Mouse (Mus musculus): ENCODE measurements around the gene Oit3.

Gene Oit3

DNA sequence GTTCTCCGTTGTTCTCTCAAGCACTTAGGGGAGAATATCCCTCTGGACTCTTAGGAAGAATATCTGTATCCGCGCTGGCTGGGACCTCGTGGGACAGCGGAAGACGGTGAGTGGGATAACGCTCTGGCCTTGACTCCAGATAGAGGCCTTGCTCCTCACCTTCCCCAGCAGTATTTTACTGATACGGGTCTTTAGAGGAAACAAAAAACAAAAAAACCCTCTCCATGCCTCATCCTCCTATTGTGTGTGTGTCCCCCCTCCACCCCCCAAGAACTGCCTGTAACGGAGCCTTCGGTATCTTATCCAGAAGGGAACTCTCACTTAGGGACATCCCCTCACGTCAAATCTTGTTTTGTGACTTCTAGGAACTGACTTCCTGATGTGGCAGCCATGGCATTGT lies at the start of gene Oit3:
TSS of gene Oit3 (minus strand) at position 44 of the 400 bp plus-strand sequence.
- DNase-seq (ENCODE audit: low read depth) = no peak

DNA sequence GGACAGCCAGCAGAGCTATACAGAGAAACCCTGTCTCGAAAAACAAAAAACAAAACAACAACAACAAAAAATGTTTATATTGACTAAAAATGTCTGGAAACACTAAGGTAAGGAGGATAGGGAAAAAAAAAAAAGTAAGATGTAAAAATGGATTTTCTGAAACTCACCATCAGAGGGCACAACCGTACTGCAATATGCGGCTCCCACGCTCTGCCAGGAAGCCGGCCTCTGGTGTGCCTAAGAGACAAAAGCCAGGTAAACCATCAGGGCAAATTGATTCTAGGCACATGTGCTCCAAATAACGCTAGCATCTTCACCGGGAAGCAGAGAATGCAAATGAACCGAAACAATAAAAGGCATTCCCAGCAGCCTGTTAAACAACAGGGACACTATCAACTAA lies 49.3 kb upstream of the Oit3 start:
- DNase-seq (ENCODE audit: low read depth) = peak; percentile 50

DNA sequence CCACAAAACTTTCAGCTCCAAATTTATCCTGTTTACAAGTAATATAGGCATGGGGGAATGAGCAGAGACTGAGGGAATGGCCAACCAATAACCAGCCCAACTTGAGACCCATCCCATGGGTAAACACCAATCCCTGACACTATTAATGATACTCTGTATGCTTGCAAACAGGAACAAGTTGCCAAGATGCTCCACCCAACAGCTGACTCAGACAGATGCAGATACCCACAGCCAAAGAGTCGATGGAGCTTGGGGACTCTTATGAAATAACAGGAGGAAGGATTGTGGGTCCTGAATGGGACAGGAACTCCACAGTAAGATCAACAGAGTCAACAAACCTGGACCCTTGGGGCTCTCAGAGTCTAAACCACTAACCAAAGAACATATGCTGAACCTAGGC lies 47.8 kb upstream of the Oit3 start:
- DNase-seq (ENCODE audit: low read depth) = peak; percentile 22

DNA sequence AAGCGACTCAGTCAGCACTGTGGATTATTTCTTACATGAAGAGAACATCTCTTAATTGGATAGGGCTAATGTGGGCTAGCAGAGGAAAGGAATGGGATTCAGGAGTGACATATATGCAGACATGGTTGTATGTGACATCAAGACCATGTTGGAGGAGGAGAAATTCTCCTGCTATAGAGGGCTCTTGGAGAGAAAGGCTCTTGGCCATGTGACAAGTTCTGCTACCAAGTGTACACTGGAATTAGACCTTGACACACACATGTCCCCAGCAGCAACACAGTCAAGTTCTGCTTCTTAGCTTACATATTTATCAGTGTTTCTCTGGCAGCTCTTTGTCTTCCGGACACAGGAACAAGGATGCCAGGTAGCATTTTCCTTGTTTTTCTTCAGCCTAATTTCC lies 45.8 kb upstream of the Oit3 start:
- DNase-seq (ENCODE audit: low read depth) = no peak

DNA sequence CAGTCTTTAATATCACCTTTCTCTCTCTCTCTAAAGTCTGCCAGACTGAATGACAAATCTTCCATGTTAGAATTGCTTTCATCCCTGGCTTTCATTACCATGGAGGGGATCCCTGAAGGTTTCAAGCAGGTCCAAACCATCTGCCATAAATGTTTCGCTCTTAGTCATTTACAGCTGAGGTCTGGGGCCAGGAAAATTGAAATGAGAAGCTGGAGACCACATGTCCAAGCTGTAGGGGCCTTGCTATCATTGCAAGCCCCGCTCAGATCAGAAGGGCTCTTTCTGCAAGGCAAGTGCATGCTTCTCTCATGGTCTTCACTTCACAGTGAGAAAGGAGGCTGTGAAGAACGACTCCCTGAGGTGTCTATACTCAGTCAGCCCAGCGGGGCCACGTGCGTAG lies 42.7 kb upstream of the Oit3 start:
- DNase-seq (ENCODE audit: low read depth) = no peak

DNA sequence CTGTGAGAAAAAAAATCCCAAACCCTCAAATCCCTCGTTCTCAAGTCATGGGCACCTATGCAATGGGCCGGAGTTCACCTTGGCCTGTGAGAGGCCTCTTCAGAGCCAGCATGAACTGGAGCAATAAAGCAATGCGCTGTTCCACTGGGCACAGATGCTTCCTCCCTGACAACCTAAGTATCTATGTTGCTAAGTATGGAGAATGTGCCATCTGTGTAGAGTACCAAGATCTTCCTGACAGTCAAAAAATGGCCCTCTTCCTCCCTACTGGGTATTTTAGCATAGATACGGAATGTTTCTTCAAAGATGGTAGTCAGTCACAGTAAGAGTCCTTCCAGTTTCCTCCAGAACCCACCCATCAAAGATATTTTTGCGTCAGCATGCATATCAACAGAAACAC lies 39.8 kb upstream of the Oit3 start:
- DNase-seq (ENCODE audit: low read depth) = no peak

DNA sequence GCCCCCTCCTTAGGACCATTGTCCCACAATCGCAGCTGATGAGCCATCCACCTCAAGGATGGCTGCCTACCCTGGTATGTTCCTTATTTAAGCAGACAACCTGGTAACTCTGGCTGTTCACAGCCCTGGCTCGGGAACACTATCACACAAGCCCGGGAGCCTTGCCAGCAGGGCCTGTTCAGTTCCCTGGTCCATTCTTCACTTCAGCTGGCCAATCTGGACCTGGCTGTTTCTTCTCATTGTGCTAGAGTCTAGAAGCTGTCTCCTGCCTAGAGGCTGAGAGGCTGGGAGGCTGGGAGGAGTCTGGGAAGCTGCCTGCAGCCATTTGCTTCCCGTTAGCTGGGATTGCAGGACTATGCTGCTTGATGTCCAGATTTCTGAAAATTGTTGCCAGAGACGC lies 28.9 kb upstream of the Oit3 start:
- DNase-seq (ENCODE audit: low read depth) = no peak

DNA sequence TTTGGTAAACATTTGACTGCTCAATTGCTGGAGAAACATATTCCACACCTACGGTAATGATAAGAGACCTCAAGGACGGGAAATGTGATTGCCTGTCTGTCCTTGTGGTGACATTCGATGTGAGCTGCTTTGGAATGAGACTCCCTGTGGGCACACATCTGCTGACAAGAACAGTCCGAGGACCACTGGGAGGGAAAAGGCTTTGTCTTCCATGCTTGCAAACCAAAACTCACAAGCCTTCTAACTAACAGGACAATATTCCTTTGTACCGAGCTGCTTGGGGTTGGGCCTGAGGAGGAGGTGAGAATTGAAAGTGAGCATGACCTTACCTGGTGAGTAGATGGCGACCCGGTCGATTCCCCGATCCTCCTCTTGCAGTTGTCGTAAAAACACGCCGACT lies 25.7 kb upstream of the Oit3 start:
- DNase-seq (ENCODE audit: low read depth) = no peak

DNA sequence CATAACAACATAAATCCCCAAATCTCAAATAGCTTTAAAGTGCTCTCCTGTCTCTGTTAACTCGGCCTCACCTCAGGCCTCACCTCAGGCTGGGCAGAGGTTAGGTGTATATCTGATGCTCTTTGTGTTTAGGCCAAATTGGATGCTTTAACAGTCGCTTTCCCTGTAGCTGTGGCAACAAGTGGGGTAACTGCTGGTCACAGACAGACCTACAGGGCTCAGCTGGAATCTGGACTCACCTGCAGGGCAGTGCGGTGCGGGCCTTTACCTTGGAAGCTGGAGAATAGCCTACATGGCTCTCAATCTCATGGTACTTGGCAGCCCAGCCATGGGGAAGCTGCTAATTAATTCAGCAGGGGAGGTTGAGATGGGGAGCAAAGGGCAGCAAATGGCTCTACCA lies 25.0 kb upstream of the Oit3 start:
- DNase-seq (ENCODE audit: low read depth) = no peak

DNA sequence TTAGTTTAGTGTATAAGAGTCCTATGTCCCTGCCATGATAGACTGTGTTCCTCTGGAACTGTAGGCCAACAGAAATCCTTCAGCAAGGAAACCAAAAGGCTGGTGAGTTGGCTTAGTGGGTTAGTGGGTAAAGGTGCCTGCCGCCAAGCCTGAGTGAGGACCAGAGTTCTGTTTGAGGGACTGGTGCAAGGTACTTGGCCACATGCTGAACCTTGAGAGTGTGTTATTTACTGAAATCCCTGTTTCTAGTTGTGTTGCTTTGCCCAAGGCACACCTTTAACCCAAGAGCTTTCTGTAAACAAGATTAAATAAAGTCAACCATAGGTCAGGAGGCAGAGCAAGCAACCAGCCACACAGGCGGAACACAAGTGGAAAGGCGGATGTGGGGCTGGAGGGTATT lies 24.0 kb upstream of the Oit3 start:
- no peak for DNase-seq (ENCODE audit: low read depth)

DNA sequence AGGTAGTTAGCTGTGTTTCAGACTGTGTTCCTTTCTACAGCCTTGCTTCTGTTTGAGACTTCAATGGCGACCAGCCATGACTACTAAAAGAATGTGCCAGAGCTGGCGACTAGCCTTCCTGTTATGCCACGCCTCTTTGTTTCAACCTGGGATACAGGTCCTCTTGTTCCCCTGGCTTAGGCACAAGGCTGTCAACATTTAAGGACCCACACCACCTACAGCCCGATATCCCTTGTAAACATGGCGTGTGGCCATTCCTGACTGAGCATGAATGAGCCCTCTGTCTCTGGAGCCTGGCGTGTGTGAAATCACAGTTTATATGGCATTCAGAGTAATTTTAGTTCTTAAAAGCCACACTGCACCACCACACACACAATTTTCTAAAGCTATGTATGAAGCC lies 20.7 kb upstream of the Oit3 start:
- no peak for DNase-seq (ENCODE audit: low read depth)

DNA sequence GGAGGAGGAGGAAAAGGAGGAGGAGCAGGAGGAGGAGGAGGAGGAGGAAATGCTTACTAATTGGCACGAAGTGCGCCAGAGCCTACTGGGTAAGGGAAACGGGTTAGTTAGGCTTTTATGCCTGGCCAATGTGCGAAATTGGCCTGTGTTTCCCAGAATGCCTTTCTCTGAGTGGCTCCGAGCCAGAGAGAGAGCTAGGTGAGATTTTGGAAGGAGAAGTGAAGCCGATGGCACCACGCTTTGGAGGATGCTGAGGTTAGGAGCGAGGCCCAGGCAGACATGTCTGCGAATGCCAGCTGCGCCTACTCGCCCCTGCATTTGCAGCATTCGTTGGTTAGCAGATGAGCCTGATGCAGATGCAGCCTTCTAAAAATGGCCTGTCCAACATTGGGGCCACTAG lies 18.2 kb upstream of the Oit3 start:
- no peak for DNase-seq (ENCODE audit: low read depth)

DNA sequence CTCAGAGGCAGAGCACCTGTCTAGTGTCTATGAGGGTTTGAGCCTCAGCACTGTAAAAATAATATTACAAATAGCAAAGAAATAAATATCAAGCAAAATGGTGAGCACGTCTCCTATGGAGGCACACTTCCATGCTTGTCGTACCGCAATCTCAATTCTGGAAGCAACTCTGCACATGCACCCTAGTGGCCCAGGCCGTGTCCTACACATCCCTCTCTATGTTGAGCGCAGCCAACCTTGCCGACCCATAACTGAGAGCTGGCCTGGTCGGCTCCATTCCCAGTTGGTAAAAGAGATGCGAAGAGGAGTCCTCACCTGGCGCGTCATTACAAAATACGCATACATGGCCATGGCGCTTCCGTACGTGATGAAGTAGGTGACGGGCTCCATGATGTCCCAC lies 13.1 kb upstream of the Oit3 start:
- DNase-seq (ENCODE audit: low read depth) = no peak

DNA sequence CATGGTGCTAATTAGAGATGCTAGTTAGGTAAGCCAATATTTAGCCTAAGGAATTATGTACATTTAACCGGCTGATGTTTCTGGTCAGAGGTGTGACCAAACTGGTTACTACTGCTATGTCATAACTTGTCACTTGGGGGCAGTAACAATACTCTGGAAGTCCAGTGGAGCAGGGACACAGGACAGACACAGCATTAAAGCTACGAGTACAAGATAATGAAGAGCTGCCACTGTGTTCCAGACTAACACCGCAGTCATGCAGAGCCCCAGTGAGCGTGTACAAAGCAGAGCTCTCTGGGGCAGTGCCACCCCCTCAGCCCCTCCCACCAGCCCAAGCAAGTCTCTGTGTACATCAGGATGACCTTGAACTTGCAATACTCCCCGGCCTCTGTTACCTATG lies 10.3 kb upstream of the Oit3 start:
- peak; percentile 76 for DNase-seq (ENCODE audit: low read depth)

DNA sequence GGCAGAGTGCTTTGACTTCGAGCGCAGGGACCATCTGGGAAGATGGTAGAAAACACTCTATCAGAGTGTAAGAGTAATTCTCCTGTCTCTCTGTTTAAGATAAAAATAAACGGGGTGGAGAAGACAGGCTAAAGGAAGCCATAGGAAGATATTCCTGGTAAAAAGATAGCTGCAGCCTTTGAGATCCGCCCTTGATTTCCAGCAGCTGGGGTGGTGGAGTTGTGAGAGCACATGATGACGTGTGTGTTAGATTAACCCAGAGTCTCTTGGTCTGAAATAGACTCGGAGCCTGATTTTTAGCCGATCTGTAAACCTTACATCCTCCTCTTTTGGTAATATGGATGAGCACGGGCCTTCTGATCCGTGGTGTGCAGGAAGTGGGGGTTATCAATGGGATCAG lies 6.0 kb upstream of the Oit3 start:
- DNase-seq (ENCODE audit: low read depth) = no peak

DNA sequence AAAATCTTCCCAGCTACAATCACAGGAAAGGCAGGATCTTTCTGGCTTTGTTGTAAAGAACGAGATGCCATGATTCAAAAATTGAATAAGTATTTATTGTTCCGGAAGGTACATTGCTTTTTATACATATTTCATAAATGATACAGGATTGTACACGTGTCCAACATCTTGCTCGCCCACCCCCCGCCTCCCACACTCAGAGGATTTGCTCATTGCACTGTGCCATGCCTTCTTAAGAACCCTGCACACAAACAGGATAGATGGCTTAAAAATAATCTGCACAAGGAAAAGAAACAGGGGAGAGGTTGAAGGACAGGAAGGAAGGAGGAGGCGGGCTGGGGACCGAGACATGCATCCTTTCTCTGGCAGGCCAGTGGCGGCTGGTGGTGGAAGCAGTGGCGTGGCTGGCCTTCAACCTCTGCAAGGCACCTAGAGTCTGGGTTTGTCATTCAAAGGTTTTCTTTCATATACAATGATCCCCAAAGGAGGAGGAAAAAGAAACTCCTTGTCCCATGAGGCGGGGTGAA lies 5.4 kb upstream of the Oit3 start:
- peak; percentile 48 for DNase-seq (ENCODE audit: low read depth)

DNA sequence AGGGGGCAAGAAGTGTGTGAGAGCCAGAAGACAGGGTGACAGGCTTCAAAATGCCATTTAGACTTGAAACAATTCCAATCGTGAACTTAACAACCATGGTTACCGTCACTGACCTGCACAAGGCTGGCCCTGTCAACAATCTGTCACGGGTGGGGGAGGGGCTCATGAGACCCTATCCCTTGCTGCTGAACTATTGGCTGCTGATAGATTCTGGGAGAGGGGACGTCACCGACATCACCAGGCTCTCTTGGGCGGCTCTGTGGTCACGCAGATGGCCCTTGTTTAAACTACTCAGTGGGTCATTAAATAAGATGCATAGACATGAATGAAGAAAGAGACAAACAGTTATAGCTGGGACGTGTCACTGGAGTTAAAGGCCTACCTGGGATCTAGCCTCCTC lies 3.1 kb upstream of the Oit3 start:
- no peak for DNase-seq (ENCODE audit: low read depth)

DNA sequence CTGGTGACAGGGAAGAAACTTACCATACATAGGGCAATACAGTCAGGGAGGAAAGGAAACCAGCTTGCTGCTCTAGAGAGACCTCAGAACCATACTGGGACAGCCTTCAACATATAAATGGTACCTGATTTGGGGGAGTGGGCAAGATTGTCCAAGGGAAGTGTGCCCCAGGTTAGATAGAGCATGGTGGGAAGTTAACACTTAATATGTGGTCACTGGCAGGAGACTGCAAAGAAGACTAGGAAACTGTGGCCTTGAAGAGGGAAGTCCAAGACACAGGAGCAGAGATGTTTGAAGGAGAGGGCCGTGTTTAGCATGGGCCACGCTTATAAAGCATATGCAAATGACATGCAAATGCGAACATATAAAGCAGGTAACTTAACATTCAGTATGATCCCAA lies 2.5 kb upstream of the Oit3 start:
- peak; percentile 77 for DNase-seq (ENCODE audit: low read depth)

DNA sequence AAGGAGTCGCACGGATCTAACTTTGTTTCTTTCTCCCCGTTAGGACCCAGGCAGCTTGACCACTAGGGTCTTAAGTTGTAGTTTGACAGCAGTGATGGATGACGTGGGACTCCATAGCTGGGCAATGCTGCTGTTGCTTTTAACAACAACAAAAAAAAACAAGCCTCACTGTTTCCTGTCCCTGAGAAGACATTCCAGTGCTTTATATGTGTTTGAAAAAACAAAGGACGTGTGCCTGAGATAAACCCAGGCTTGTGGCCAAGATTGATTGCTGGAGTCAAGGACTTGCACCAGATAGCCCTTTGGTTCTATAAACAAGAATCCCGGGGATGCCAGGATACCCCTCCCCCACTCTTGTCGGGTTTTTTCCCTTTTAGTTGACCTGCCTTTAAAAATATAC lies 1.6 kb upstream of the Oit3 start:
- no peak for DNase-seq (ENCODE audit: low read depth)

DNA sequence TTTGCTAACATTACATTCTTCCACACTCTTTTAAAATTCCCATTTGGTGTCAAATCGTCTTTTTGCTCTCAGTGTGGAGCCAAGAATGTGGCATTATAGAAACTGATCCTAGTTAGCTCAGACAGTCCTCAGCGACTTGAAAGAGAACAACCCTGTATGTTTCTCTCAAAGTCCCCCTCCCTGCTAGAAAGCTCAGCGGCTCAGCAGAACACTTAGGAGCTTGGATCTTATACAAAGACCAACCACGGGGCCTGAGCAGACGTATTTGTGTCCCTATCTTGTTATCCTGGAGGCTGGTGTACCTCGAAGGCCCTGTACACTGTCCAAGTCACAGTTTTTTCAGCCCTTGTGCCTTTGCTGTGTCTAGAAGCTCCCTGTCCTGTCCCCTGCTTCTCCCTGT lies 1.4 kb downstream of the Oit3 start:
- no peak for DNase-seq (ENCODE audit: low read depth)

DNA sequence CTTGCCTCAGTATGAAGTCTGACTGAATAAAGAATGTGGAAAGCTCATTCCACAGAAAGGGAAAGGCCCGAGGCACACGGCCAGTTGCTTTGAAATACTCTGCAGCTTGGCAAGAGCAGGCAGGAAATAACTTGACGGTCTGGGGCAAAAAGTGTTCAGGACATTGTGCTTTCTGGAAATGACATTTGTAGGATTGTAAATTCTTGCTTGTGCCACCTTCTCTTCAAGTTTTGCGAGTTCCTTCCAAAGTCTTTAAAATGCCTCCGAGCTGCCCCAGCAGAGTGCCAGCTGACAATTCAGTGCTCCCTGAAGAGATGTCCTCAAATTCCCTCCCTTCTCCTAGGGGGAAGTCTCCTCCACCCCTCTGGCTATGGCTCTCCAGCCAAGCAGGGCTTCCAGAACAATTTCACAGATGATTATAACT lies 2.1 kb downstream of the Oit3 start:
- DNase-seq (ENCODE audit: low read depth) = no peak

DNA sequence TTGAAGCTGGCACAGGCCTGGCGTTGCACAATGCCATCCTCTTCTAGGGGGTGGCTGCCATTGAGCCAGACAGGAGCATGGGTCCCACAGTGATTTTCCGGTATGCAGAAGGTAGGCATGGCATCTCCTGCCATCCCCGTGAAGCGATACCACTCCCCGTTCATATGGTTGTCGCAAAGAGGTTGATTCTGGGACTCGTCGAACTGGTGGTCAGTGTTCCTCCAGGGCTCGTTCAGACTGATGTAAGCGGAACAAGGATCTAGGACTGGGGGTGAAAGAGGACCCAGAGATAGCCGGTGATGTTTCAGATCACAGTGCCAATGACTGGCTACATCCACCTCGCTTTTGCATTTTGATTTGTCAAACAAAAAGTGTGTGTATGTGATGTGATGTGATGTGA lies 2.9 kb downstream of the Oit3 start:
- no peak for DNase-seq (ENCODE audit: low read depth)

DNA sequence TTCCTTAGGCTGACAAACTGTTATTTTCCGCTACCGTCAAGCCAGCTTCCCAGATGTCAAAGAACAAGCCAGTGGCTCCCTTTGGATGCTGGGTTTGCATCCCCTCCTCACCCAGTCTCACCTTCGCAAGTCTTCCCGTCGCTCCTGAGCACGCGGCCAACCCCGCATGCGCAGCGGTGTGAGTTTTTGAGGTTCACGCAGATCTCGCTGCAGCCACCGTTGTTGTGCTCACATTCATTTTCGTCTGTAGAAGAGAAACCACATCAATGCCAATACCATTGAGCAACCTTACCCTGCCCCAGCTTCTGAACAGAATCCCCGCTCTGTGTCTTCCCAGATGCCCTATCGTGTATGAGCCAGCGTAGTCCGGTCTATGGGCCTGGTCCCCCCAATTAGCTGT lies 5.8 kb downstream of the Oit3 start:
- DNase-seq (ENCODE audit: low read depth) = no peak

DNA sequence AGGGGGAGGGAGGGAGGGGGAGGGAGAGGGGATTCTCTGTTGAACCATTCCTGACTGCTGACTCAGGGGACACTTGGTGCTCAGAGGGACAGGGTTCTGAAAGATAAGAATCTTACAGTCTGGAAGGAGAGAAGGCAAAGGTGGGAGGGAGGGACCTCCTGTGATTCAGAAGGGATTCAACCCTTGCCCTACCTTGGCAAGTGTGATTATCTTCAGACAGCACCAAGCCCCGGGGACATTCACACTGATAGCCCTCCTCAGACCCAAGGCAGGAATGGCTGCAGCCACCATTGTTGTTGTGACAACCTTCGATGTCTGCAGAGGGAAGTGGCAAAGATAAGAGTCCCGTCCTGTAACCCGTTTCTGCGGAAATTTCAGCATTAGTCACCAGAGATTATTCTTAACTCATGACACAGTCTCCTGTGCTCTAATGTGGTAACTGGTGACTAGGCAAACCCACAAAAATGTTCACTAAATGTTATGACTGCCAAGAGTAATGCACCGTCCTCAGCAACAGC lies 10.8 kb downstream of the Oit3 start:
- peak; percentile 98 for DNase-seq (ENCODE audit: low read depth)

Data from 416B (cell line).